Mouse (Mus musculus) ovary, adult 10 weeks (tissue): ENCODE data around the gene 2610001J05Rik. TPM values are rescaled to one million over a fixed set of nuclear protein-coding genes. Genes with fewer than 3 reads are reported as not detected.

Experiments
- polyA plus RNA-seq: library from polyadenylated mRNA; stranded (reverse); fragments of 350-450 nt; fragmentation: Illumina TruSeq; extraction: RNeasy Lipid Tissue Mini Kit (QIAGEN cat#74804); gene quantifications from one replicate; pipeline ENCODE4 v1.2.3, GENCODE M21; 2014

Gene 2610001J05Rik
- polyA plus RNA-seq = 93.5 TPM

DNA sequence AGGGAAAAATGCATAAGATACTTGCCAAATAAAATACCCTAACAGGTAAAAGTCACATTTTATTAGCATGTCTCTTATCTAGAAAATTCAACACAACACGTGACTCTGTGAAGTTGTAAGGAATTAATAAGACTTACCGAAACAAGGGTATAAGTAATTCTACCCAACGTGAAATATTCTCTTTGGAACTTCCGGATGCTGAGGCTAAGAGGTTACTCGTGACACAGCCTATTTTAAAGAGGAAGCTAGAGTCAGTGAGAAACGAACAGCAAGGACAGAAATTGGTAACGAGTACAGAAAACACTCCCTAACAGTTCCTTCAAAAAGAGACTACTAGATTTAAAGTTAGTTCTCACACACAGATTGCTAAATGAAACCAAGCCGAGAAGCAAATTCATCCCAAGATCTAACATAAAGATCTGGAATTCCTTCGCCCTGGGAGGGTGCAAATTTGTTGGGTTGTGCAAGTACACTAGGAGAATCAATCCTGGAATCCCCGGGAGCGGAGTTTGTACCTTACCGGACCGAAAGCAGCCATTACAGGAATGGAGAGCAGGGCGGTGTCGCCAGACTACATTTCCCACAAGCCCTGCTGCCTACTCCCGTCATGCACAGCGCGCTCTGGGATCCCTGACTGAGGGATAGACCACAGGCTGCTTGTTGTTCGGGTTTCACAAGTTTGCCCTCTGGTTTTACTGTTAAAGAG, at the start of gene 2610001J05Rik:
Gene 2610001J05Rik (minus strand): TSS at position 600 of the 706 bp plus-strand sequence.

DNA sequence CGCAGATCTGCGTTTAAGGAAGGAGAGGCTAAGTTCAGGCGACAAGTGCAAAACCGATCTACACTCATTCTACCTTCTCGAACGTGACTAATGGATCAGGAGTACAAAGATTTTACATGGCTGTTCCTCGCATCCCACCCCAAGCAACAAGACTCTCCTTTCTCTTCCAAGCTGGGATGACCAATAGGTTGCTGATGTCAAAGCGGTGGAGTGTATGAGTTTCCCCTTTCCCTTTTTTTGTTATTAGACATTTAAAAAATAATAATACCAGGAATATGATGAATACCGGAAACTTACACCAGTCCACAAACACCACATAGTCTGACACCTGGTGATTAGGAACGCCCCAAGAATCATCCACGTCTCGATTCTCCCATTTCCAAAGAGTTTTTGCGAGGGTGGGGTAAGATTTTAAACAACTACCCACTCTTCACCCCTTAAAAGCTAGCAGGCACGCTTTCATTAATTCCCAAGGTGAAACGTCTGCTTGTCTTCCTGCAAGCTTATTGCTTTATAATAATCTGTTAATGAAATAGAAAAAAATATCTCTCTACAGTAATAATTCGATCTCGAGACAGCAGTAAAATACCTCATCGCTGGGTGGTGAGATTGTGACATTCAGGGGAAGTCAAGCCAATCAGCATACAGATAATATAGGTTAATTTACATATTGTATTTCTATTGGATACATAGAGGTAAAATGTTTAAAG, 31.8 kb downstream of the 2610001J05Rik start, which contains the start of gene Gpr85:
Gene Gpr85 (minus strand): TSS at position 598 of the 710 bp plus-strand sequence.

Other genes with a start within 250 kb of the 2610001J05Rik start
- 78.0 TPM for gene Bmt2, start 193.6 kb downstream of the 2610001J05Rik start, polyA plus RNA-seq
- gene Gpr85, start 31.6 kb downstream of the 2610001J05Rik start, polyA plus RNA-seq = 0.63 TPM